Mouse (Mus musculus) liver, embryonic 14.5 days (tissue): ENCODE measurements at regions not wholly inside any gene's neighbourhood (a gene's known extent, or its start where the extent isn't known, plus 50 kb on each side); places are given as distances from the start of the nearest gene placed in this dataset.

ENCODE experiments used
- CTCF ChIP-seq: IDR thresholded peaks from 2 replicates; pipeline ENCODE4 v1.5.1; 2016; ENCODE audit warnings: antibody characterized with exemption, low read depth, control low read depth
- EP300 ChIP-seq: IDR thresholded peaks from 2 replicates; pipeline ENCODE4 v1.6.1; 2016; ENCODE audit warnings: antibody characterized with exemption, low read depth

DNA sequence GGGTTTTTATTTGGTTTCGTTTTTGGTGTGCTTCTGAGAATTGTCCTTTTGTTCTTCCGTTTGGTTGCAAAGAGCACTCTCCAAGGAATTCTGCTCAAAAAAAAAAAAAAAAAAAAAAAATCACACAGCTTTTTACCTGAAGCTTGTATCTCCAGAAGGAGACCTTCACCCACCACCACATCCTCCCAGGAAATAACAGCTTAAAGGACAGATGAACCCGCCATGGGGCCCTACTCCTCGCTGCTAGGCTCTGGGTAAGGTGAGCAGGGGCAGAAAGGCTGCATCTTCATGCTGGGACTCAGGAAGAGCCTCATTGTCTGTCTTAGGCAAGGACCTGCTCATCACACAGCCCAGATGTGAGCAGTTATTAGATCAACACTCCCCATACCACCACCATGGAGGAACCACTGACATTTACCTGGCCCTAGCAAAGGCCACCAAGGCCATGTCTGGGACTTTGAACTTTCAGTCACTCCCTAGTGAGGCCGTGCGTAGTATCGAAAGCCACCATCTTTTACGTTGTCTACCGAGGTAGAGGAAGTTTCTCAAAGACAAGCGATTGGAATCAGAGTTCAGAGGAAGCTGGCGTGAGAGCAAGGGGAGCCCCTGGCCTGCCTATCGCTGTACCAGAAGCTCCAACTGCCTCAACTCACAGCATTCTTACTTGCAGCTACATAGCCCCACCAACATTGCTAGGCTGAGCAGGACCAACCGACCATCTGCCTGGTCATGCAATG, 97.1 kb downstream of the Tomm20 start:
- TF ChIP-seq EP300, result no peak
- TF ChIP-seq CTCF, result no peak
